Mouse (Mus musculus) lung, adult 2 months (tissue): ENCODE results near the gene Sh2b2.
A peak's percentile ranks its signal among the peaks of the same experiment; 100 is the strongest.

Experiments
- CTCF ChIP-seq: fragments of 200-500 bp; IDR thresholded peaks from 2 replicates; pipeline ENCODE4 v1.5.1; 2011; ENCODE audit warnings: mild to moderate bottlenecking, low read length, control low read depth; ENCODE audit not compliant: insufficient read depth
- POLR2A ChIP-seq: fragments of 200-500 bp; IDR thresholded peaks from 2 replicates; pipeline ENCODE4 v1.6.1; 2011; ENCODE audit warnings: low read depth, mild to moderate bottlenecking, control low read depth, low read length, borderline replicate concordance; ENCODE audit errors: extremely low read depth

DNA sequence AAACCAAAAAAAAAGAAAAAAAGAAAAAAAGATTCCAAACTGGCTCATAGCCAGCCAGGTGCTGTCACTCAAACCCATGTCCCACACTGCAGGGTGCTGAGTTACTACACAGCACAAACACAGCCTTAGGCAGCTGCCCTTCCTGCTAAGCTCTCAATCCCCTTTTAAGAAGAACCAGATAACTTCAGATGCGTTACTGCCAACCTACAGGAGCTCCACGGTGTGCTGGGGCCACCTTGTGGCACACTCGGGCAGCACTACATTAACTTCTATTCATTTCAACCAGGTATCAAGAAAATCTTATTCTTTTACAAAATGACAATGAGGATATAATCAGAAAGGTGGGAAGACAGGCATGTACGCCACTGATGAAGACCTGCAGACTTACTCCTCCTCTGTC, 59.6 kb downstream of the Sh2b2 start:
- TF ChIP-seq CTCF: peak; percentile 93
- no peak for TF ChIP-seq POLR2A
